Mouse (Mus musculus) urinary bladder, postnatal 10 days (tissue): ENCODE measurements around the gene Spink8.
A peak's percentile ranks its signal among the peaks of the same experiment; 100 is the strongest.
"Not testable (repeated sequence)": the region's sequence is repeated elsewhere in the genome, so short reads cannot be mapped to it uniquely, and the experiment has no call there.

Experiments used
- DNase-seq: peaks from one replicate; pipeline ENCODE4 v3.0.0; 2022; ENCODE audit warnings: low spot score

The Spink8 gene

DNA sequence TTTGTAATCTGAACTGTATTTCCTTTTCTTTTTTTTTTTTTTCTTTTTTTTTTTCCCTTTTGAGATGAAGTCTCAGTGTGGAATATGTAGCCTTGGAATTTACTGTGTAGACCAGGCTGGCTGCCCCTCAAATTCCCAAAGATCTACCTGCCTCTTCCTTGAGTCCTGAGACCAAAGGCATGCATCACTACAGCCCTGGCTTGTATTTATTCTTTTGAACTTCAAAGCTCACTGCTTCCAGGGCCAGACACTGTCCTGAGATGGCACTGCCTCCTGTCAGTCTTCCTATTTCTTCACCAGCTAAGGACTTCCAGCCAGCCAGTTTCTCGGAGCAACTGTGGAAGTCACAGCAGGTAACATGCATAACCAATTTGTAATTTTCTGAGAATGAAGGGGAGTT is at the start of gene Spink8:
TSS of gene Spink8 (plus strand) at position 301 of the 400 bp plus-strand sequence.
- no peak for DNase-seq

DNA sequence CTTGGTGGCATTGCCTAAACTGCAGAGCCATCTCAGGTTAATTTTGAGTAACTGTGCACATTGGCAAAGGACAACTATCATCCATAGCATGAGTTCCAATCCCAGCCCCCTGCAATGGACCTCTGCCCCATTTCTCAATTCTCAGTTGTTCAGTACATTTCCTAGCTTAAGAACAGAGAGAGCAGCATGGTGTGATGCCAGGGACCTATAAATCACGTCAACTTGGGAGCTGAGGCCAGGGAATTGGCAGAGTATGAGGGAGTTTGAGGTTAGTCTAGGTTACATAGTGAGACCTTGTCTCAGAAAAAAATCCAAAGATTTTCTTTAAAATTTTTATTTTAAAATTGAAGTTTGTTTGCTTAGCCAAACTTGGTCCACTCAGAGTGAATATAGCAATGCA is 45.2 kb upstream of the Spink8 start:
- DNase-seq = not testable (repeated sequence)

DNA sequence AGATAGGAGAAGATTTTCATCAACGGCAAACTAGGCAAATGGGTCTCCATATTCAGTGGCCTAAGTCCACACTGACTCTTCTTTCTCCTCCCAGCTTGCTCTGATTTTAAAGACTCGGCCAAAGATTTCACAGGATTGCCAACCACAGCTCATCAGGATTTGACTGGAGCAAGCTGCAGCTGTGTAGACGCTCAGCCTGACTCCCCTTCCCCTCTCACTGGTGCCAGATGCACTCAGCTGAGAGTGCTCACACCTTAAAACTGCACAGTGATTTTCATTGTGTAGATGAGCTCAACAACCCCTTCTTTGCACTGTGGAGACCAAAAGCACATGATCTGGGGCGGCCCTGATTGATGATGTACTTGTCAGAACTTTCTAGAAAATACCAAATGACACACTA is 21.5 kb upstream of the Spink8 start, which contains the start of gene Fbxw27:
TSS of gene Fbxw27 (minus strand) at position 101 of the 400 bp plus-strand sequence.
- DNase-seq = not testable (repeated sequence)

DNA sequence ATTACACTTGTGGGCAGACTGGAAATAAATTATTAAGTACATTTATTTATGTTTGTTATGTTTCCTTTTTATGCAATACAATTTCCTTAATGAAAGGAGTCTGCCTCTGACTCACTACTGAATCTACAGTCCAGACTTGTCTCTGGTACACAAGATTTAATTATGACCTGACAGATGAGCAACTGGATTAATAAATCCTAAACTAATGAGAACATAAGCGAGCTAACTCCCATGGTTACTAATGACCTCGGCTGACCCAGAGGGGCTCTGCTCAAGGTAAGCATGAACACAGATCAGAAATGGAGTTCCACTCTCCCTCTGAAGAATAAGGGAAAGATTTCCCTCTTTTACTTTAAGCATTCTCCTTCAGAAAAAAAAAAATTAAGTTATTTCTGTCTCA is 16.9 kb upstream of the Spink8 start:
- no peak for DNase-seq

DNA sequence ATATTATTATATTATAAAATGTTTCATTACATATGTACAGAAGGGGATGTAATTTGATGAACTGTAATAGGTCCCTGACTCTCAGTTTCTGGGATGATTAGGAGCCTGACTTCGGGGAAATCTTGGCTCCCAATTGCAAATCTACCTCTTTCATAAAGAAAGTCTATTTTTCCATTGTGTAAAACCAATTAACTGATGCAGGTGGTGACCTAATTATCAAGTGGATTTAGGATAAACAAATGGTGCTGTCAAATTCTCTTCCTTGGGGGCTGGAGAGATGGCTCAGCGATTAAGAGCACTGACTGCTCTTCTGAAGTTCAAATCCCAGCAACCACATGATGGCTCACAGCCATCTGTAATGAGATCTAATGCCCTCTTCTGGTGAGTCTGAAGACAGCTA is 16.3 kb upstream of the Spink8 start:
- no peak for DNase-seq

DNA sequence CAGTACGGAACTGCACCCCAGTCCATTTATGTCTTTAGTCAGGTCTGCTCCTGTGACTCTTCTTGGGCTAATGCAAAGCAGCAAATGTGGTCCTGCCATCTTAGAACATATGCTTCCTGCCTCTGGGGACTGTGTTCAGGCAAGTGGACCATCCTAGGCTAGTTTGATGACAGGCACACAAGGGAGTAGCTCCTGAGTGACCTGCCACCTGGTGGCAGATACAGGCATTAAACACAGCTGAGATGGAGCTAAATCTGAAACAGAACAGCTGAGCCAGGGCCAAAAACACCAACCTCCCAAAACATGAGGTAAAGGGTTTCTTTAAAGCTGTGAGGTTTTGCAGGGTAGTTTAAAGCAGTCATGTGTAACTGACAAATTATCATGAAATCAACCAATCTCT is 14.0 kb upstream of the Spink8 start:
- DNase-seq = no peak

DNA sequence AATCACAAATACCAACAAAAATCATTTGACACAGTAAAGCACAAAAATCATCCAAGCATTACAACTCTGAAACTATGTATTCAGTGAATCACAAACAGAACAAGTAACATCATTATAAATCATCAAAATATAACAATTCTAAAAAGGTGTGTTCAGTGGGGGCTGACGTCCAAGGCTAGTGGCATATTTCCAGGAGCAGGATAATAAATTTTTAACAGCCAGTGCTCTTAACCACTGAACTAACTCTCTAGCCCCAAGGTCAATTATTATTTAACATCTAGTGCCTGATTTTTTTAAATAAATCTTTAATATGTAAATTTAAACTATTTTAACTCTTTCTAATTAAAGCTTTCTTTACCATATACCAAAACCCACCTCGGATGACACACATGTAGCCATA is 6.5 kb upstream of the Spink8 start:
- DNase-seq = not testable (repeated sequence)

DNA sequence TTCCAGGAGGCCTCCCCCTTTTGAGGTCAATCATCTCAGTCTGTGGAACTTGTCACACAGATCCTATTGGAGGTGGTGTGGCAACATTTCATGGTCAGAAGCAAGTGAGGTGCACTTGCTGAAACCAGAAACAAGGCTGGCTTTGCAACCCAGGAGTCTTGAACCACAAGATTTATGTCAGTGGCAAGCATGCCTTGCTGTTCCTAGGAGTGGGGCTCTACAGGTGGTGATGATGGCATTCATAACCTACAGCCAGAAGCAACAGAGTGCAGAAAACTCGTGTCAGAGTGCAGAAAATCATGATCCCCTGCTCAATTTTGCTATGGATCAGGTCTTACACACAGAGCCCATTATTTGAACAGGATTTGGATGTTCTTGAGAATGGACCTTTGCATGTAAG is 5.8 kb upstream of the Spink8 start:
- DNase-seq = no peak

DNA sequence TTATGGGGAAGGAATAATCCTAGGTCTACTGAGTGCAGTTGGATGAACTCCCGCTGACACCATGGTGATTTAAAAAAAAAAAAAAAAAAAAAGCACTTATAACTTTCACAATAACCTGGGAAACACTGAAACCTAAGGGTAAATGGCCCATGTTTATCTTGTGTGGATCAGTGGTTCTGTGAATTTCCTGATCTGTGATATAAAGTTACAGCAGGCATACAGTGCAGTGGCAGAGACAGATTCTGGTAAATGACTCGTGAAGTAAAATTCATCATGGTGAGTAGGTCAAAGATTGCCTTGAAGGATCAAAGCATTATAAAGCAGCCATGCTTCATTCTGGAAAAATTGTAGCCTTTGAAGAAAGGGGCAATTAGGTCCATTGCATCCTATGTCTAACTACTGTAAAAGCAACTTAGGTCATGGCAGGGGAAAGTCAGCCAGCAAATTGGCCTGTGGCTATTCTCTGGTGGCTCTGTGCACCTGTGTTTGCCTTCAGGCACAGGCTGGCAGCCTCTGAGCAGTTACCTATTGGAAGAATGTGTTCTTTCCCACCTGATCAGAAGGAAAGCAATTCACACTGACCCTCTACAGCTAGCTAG is 5.3 kb upstream of the Spink8 start:
- DNase-seq = no peak

DNA sequence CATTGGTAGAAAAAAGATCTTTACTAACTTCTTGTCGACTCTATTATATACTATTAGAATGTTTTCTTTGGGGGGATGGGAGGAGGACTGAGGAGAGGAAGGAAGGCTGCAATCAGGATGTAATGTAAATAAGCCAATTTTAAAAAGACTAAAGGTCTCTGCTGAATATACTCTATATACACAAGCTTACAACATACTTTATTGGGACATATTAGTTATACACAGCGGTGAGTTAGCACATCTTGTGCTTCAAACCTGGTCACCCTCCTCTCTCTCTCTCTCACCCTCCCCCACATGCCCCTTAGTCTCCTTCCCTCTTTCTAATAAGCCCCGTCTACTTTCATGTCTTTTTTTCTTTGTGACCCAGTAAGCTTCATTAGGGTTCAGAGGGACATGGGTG is 4.2 kb upstream of the Spink8 start:
- DNase-seq = no peak

DNA sequence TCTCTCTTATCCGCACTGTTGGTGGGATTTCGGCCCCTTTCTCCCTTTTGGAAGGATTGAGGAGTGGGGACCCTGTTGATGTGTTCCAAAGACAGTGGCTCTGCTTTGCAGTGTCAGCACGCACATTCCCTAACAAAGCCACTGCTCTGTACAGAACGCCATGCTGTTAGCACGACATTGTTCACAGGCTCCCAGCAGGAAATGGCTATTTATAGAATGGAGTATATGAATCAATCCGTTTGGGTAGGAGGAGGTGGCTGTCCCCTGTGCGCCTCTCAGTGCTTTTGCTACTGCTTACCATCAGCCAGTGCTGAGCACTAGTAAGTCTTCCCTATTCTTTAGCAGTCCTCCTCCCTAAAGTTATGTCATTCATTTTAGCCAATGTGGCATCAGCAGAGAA is 1.3 kb downstream of the Spink8 start:
- DNase-seq = no peak

DNA sequence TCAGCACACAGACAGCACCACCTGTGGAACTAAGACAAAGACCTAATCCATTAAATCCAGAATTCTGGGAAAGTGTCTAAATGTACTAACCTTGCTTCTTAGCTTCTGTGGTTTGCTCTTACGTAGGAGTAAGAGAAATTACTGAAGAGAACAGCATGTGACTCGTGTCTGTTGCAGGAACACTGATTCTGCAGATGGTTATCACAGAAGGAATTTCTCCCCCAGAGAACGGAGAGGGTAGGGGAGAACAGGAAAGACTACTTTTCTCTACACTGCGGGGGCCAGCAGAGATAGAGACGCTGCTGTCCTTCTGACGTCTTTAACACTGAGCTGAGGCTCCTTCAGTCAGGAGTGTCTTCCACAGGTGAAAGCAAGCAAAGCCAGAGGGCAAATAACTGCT is 4.3 kb downstream of the Spink8 start:
- no peak for DNase-seq

DNA sequence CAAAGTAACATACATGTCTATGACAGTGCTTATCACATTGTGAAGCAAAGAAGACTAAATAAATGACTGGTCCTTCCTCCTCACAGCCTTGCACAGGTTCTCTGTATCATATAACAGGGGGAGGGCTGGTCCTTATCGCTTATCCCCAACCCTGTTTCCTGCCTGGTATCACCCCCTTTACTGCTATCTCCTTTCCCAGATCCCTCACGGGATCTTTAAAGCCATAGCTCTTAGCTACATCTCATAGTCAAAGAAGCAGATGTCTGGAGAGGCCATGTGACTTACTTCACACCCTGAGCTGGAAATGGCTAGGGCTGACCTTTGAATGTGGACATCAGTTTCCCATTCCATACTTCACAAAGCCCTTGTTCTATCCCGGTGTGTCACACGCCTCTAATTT is 13.7 kb downstream of the Spink8 start:
- no peak for DNase-seq

DNA sequence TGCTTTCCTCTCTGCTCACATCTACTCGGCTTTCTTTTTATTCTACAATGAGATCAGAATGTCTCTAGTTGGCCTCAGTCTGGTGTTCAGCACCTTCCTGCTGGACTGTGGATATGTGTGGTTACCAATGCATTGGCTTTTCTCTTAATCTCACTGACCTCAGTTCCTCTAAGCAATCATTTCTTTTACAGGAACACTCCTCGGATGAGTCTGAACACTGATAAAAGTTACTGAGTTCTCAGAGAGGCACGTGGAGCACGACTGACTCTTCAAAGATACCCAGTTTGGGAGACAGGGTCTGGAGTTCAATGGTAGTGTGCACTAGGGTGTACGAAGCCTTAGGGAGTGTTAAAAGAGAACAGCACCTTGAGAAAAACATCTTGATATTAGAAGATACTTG is 14.1 kb downstream of the Spink8 start:
- DNase-seq = no peak

DNA sequence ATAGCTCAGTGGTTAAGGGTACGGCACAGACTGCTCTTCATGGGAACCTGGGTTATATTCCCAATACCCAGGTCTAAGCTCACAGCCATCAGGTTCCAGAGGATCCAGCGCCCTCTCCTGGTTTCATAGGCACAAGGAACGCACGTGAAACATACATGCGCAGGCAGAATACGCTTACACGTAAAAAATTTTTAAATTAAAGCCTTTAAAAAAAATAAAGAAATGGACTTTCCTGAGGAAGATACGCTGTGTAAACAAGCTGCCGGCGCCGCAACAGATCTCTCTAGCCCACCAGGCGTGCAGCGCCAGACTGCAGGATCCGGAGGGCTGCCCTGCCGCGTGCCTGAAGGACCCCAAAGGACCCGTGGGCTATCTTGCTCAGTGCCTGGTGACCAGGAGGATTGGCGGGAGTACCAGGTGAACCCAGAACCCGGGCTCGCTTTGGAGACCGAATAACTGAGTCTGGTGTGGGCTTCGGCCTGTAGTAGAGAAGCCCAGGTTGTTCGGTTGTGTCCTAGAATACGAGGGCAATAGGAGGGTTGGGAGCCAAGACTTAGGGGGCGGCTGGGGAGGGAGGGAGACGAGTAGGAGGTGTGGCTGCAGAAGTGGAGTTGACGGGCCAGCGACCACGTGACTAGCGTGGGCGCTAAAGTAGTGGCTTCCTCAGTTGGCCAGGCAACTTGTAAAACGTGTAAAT is 20.5 kb downstream of the Spink8 start, which contains the start of gene Nme6:
TSS of gene Nme6 (plus strand) at position 359 of the 697 bp plus-strand sequence.
- peak; percentile 26 for DNase-seq

DNA sequence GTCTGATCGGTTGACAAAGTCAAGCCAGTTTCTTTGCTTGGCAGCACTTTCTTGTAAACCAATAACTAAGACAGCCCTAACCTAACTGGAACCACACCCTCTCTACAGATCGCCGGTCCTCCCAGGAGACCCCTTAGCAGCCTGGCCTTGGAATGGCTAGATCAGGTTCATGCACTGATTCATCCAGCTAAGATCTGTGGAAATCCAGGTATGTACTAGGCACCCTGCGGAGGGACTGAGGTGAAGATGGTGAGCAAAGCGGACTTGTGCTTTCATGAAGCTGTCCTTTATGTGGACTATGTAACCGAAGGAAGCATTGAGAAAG is 21.0 kb downstream of the Spink8 start:
- DNase-seq = no peak

DNA sequence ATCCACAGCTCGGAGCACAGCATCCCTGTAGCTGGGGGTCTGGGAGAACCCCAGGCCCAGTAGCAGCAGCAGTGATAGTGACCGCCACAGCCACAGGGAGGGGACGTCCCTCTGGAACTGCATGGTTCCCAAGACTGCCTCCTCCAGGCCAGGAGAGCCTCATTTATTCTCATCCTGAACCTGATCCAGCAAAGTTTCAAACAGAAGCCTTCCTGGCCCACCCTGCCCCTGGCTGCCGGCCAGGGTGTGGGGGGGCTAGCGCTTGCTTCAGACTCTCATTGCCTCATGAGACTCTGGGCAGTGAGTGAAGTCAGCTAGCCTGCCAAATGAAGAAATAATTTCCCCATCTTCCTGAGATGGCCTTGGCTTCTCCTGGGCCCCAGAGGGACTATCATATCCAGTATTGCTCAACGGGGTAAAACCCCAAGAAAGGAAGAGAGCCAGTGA is 37.3 kb downstream of the Spink8 start, which contains the start of gene Camp:
TSS of gene Camp (minus strand) at position 306 of the 447 bp plus-strand sequence.
- no peak for DNase-seq

DNA sequence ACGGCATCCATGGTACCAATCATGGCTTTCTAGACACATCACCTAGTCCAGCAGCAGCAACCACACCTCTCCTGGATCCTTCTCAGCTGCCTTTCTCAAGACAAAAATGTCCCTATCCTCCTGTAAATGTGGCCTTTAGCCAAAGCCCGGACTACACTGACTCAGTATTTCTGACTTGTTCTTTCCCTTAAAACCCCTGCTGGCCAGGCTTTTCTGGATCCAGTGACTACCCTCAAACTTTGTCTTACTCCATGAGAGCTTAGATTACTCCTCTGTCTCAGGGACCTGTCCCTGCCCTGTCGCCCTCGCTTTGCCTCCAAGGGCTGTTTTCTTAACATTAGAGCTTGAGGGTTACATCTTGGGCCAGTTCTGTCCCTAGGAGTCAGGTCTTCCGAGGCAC is 38.0 kb downstream of the Spink8 start:
- DNase-seq = no peak

DNA sequence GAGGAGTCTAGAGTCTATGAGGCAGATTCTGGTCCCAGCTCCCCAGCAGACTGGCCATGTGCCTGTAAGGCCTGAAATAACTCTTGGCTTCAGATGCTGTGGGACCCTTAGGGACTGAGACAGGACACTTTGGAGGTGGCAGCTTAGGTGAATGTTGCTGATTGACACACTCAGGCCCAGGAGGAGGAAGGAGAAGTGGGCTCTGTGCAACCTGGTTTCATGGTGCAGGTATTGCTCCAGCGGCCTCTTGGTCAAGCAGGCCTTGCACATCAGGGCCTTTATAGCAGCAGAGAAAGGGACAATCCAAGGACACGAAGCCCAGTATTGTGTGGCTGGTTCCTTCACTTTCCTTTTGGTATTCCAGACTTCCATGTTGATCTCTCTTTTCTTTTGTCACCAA is 42.3 kb downstream of the Spink8 start:
- DNase-seq = no peak

DNA sequence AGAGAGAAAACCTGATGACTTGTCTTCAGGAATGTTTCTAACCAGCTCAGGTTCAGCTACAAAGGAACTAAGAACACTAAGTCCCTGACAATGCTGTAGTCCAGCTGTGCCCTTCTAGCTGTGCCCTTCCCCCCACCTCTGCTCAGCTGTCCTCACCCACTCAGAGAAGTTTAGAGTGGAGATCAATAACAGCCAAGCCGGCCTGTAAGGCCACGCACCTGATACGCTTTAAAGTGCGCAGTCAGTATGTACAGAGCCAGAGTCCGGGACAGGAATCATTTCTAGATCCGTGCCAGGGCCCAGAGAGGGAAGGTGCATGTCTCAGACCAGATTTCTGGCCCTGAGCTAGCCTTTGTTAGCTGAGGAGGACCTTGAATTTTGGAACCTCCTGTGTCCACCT is 43.9 kb downstream of the Spink8 start:
- no peak for DNase-seq

DNA sequence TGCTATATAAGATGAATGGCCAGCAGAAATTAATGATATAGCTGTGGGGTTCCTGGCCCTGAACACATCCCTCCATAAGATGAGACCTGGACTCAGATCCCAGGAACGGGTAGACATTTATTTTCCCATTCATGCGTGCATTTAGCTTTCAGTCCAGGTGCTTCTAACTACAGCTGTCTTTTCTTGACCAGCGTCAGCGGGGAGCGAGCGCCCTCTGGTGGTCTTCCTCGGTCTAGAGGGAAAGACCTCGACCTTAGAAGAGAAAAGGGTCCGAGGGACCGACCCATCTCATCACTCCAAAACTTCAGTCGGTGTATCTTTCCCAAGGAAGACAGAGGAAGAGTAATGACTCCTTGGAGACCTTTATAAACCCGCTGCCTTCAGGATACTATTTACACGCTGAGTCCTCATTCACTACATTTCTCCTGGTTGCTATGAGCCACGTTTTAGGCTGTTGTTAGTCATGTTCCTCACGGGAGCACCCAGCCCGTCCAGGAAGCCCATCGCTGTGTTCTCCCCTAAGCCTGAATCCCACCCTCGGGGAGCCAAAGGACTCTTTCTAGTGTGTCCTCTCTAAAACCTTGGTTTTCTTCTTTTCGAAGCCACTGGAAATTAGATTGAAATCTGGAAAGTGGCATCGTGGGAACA is 50.4 kb downstream of the Spink8 start:
- DNase-seq = peak; percentile 44

DNA sequence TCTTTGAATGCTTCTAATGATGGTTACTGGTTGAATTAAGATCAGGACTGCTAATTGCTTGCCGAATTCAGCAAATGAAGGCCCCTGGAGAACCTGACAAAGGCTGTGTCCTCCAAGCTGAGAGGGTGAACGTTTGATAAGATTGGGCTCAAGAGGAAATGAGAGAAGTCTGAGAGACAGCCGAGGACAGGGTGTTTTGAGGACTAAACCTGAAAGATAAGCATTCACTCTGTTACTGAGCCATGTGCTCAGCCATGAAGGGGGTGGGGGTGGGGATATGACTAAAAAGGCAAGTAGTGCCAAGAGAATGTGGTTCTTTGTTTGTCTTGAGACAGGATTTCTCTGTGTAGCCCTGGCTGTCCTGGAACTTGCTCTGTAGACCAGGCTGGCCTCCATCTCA is 51.0 kb downstream of the Spink8 start:
- no peak for DNase-seq

DNA sequence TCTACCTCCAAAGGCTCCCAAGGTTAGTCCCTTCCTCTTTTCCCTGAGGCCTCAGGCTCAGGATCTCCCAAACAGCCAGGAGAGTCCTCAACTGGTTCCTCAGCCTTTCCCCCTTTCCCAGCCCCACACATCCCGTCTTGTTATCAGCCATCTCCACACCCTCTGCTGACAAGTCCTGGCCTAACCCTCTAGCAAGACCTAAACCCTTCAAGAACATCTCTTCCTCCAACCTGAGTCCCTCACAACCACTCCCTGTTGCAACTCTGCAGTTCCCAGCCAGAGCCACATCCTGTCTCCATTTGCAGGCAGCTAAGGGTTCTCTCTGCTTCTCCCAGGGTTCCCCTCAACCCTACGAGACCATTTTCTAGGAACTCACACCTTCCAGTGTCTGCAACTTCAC is 54.1 kb downstream of the Spink8 start:
- no peak for DNase-seq
